Mouse (Mus musculus) bone marrow, adult 2 months (tissue): Measurements from ENCODE around the gene Dapk2.

Experiments
- CTCF ChIP-seq: fragments of 200-500 bp; IDR thresholded peaks from 2 replicates; pipeline ENCODE4 v1.5.1; 2011; ENCODE audit warnings: low read length, control low read depth; ENCODE audit not compliant: control insufficient read depth, insufficient read depth
- POLR2A ChIP-seq: fragments of 200-500 bp; IDR thresholded peaks from 2 replicates; pipeline ENCODE4 v1.6.1; 2011; ENCODE audit warnings: low read depth, mild to moderate bottlenecking, control low read depth, low read length, borderline replicate concordance; ENCODE audit not compliant: control insufficient read depth

DNA sequence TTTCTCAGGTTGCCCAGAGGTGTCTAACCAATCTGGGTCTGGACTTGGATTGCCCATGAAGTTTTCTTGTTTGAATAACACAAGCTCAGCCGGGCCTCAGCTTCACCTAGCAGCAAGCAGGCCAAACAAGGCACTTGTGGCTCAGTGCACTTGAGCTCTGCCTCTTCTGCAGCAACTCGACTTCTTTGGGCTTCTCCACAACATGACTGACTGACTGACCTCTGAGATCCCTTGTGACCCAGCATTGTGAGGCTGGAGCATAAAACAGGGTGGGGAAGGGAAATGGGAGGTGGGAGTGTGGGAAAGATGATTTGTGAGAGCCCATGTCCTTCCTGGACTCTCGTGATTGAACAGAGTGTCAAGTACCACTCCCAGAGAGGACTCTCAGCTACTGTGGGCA lies 81.7 kb downstream of the Dapk2 start:
- TF ChIP-seq CTCF (no peak), POLR2A (no peak)
